Mouse (Mus musculus): ENCODE results near the gene Phf21b.

- TF ChIP-seq CTCF (conservative IDR thresholded peaks at IDR 0.05; ENCODE audit: low read length) (no peak), POU5F1 (IDR thresholded peaks at IDR 0.05; ENCODE audit: borderline replicate concordance, low read length) (no peak), NANOG (IDR thresholded peaks at IDR 0.05; ENCODE audit: borderline replicate concordance, low read length) (no peak)
These were observed 71.0 kb downstream of the Phf21b start for GRCm38 (mm10) chr15:84784812-84785211.
